Mouse (Mus musculus) embryonic facial prominence, embryonic 10.5 days (tissue): Measurements from ENCODE around the gene Osbpl11. TPM values are rescaled to one million over a fixed set of nuclear protein-coding genes. Genes with fewer than 3 reads are reported as not detected.

Experiments used
- DNase-seq: peaks from one replicate; pipeline ENCODE4 v3.0.0-alpha.2; 2017; ENCODE audit warnings: low spot score
- H3K27ac ChIP-seq: fragments of 300-500 bp; sonication (generic); replicated peaks from 2 replicates; pipeline ENCODE4 v1.5.1; 2016; ENCODE audit warnings: mild to moderate bottlenecking
- H3K27me3 ChIP-seq: fragments of 300-500 bp; sonication (generic); replicated peaks from 2 replicates; pipeline ENCODE4 v1.6.1; 2016; ENCODE audit warnings: low read depth, mild to moderate bottlenecking; ENCODE audit not compliant: poor library complexity, severe bottlenecking
- H3K36me3 ChIP-seq: fragments of 300-500 bp; sonication (generic); replicated peaks from 2 replicates; pipeline ENCODE4 v1.6.1; 2016; ENCODE audit warnings: mild to moderate bottlenecking, moderate library complexity
- H3K4me1 ChIP-seq: fragments of 300-500 bp; sonication (generic); 2 replicates; pipeline ENCODE4 v1.6.1; 2016
- H3K4me3 ChIP-seq: fragments of 300-500 bp; sonication (generic); 2 replicates; pipeline ENCODE4 v1.5.1; 2016; ENCODE audit warnings: mild to moderate bottlenecking, moderate library complexity
- H3K9me3 ChIP-seq: fragments of 300-500 bp; sonication (generic); 2 replicates; pipeline ENCODE4 v1.6.1; 2016; ENCODE audit warnings: mild to moderate bottlenecking
- WGBS: fragments of 180-500 bp; shearing (Covaris S2); methylation state at CpG from one replicate; pipeline ENCODE4 v1.1.7; 2016; 5-methylcytosine and 5-hydroxymethylcytosine counted together
- polyA plus RNA-seq: library from polyadenylated mRNA; unstranded; fragments of >200 nt; fragmentation: Nextera tagmentation; extraction: Ambion mirVana; gene quantifications from 2 replicates; pipeline ENCODE4 v1.2.1, GENCODE M21; 2016

The Osbpl11 gene
- polyA plus RNA-seq, 1 experiment from 2014 or later = 22.2 TPM

DNA sequence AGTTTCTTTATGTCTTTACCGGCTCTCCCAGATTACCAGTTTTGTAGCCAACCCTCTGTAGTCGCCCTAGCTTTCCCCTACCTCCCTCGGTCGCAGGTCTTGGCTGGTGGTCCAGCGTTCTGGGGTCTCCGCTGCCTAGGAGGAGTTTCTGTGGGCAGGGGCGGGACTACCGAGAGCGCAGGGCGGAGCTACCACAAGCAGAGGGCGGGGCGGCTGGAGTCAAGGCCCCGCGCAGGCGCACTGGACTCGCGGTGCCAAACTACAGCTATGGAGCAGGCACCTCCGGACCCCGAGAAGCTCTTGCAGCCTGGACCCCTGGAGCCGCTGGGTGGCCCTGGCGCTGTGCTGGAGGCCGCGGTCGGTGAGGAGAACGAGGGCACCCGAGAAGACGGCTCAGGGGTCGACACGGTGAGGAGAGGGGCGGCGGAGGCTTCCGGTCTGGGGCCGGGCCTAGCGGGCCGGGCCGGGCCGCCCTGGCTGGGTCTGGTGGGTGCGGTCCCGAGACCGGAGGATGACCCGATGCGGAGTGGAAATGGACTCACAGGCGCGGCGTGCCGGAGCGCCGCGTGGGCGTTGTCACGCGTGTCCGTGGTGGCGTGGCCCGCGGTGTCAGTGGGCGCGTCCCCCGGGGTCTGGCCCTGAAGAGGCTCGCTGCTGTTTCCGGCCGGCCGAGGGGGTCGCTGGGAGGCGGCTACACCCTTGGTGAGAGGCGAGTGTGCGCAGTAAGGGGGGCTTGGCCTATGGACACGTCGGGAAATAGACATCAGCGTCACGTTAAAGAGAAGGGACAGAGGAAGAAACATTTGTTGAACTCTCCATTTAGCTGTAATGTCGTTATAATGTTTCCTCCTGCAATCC lies 66.6 kb downstream of the Osbpl11 start, which contains the start of gene Snx4:
Gene Snx4, plus strand, starts transcription at position 249 of the 858 bp plus-strand sequence.
- WGBS = under 1% methylated on average over 72 of the region's 72 CpGs
- Histone ChIP-seq H3K4me1 (peaks cover 12% of the 10 kb centered on the region), H3K27ac (peak within 1 kb of the TSS; percentile 95), H3K9me3 (no peaks in the 10 kb centered on the region), H3K27me3 (no peaks in the 10 kb centered on the region), H3K36me3 (peaks cover 11% of the 10 kb centered on the region), H3K4me3 (peak within 1 kb of the TSS; percentile 80)
- peak; percentile 96 for DNase-seq

DNA sequence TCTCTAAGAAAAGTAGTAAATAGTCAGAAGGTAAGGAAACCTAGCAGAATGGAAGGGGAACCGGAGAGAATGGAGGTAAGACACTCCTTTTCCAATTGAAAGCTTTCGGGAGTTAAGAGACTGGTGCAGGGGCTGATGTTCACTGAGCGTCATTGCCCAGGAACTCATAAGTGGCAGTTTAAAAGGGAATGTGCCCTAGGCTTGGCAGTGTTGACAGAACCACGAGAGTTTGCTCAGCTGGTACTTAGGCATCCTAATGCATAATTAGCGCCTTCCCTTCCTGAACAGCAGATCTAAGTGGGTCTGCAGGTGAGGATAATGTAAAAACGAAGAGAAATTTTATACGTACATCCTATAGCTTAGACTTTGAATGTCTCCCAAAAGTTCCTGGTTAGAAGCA lies 70.7 kb downstream of the Osbpl11 start:
- DNase-seq = no peak
- 88% methylated on average over 7 of the region's 7 CpGs for WGBS
- H3K4me3 ChIP-seq = no peak overlapping the region
- no peaks in the 10 kb centered on the region for H3K27me3 ChIP-seq
- H3K27ac ChIP-seq = no peak overlapping the region
- H3K9me3 ChIP-seq = no peaks in the 10 kb centered on the region
- peaks cover 11% of the 10 kb centered on the region for H3K4me1 ChIP-seq
- peaks cover 17% of the 10 kb centered on the region for H3K36me3 ChIP-seq

DNA sequence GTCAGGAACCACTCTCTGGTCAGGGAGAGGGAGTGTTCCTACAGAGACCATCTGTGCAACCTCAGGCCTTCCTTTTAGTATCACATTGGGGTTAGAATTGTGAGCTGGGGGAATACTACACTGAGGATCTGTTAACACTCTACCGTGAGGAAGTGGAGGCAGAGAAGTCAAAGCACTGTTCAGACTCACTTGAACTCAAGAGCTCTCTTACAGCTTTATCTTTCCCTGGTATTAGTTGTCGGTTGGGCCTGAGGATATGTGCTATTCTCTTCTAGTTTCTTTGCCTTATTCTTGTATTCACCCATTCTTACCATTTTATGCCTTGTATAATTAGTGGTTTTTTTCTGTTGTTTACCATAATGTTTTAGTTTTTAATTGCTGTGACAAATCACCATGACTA lies 73.7 kb downstream of the Osbpl11 start:
- WGBS = 91% methylated on average over 2 of the region's 2 CpGs

DNA sequence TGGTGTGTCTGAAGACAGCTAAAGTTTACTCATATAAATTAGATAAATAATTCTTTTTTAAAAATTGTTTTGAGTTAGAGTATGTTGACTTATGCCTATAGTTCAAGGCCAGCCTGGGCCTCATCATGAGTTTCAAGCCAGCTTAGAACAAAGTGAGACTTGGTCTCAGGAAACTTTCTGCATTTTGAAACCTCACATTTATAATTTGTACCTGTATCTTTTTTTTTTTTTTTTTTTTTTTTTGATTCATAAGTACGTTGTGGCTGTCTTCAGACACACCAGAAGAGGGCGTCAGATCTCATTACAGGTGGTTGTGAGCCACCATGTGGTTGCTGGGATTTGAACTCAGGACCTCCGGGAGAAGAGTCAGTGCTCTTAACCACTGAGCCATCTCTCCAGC lies 75.0 kb downstream of the Osbpl11 start:
- H3K4me3 ChIP-seq = no peak overlapping the region
- H3K27ac ChIP-seq = no peak overlapping the region
- H3K36me3 ChIP-seq = peaks cover 32% of the 10 kb centered on the region
- no peak for DNase-seq
- no peaks in the 10 kb centered on the region for H3K9me3 ChIP-seq
- no peaks in the 10 kb centered on the region for H3K4me1 ChIP-seq
- no peaks in the 10 kb centered on the region for H3K27me3 ChIP-seq
- WGBS = 84% methylated on average over 3 of the region's 3 CpGs

More for the DNA sequence above, 73.7 kb downstream of the Osbpl11 start:
- no peak overlapping the region for H3K27ac ChIP-seq
- H3K4me3 ChIP-seq = no peak overlapping the region
- DNase-seq = no peak
- H3K27me3 ChIP-seq = no peaks in the 10 kb centered on the region
- H3K9me3 ChIP-seq = no peaks in the 10 kb centered on the region
- no peaks in the 10 kb centered on the region for H3K4me1 ChIP-seq
- peaks cover 21% of the 10 kb centered on the region for H3K36me3 ChIP-seq

DNA sequence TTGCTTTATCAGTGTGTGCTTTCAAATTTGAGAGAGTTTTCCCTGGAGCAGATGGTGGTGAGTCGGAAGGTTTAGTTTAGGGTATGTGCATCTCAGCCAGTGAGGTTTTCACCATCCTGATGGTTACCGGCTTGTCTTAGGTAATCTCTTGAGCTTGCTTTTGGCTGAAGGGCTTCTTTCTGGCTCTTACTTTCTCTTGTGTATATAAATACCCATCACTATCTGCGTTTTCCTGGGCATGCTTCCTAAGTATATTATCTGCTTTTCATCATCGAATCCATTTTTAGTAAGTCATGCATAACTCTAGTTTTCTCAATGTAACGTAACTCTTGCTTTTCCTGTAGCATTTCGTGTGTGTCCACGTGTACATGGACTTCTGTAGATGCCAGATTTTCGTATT lies 76.0 kb downstream of the Osbpl11 start:
- H3K9me3 ChIP-seq = no peaks in the 10 kb centered on the region
- no peaks in the 10 kb centered on the region for H3K27me3 ChIP-seq
- no peak for DNase-seq
- H3K4me3 ChIP-seq = no peak overlapping the region
- H3K27ac ChIP-seq = no peak overlapping the region
- 91% methylated on average over 8 of the region's 8 CpGs for WGBS
- H3K4me1 ChIP-seq = no peaks in the 10 kb centered on the region
- H3K36me3 ChIP-seq = peaks cover 42% of the 10 kb centered on the region

DNA sequence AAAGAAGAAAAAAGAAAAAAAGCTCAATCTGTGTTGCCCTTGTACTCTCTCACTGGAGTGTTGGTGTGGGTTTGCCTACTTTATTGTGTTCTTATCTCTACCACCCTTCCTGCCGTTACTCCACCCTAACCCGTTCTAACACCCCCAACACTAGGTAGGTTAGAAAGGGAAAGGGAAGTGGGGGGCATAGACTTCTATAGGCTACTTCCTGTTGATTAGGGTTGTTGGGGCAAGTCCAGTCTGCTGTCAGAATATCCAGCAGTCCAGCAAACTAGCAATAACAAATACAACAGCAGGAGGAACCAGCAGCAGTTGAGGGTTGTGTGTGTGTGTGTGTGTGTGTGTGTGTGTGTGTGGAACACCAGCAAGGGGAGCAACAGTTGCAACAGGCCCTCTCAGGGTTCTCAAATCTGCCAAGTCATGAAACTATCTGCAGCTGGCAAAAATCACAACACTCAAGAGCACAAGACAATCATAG lies 76.8 kb downstream of the Osbpl11 start:
- Histone ChIP-seq H3K4me3 (no peak overlapping the region), H3K36me3 (peaks cover 50% of the 10 kb centered on the region), H3K4me1 (no peaks in the 10 kb centered on the region), H3K27ac (no peak overlapping the region), H3K27me3 (no peaks in the 10 kb centered on the region), H3K9me3 (no peaks in the 10 kb centered on the region)
- WGBS = 83% methylated on average over 2 of the region's 2 CpGs
- no peak for DNase-seq

DNA sequence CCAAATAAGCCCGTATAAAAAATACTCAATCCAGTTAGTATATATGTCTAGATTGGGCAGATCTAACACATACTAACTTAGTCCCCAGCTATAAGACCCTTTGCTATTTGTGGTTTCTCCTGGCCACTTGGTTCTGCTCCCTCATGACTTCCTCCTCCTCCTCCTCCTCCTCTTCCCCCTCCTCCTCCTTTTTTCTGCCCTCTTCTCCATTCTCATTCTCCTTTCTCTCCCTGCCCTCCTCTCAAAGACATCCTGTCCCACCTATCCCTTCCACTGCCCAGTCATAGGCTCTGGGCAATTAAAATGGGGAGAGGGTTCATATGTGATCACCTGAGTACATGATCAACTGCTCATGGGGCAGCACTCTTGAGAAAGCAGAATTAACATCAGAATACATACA lies 77.2 kb downstream of the Osbpl11 start:
- peaks cover 54% of the 10 kb centered on the region for H3K36me3 ChIP-seq
- no peaks in the 10 kb centered on the region for H3K9me3 ChIP-seq
- 89% methylated on average over 1 of the region's 1 CpGs for WGBS
- no peaks in the 10 kb centered on the region for H3K27me3 ChIP-seq
- H3K27ac ChIP-seq = no peak overlapping the region
- no peaks in the 10 kb centered on the region for H3K4me1 ChIP-seq
- DNase-seq = no peak
- H3K4me3 ChIP-seq = no peak overlapping the region

DNA sequence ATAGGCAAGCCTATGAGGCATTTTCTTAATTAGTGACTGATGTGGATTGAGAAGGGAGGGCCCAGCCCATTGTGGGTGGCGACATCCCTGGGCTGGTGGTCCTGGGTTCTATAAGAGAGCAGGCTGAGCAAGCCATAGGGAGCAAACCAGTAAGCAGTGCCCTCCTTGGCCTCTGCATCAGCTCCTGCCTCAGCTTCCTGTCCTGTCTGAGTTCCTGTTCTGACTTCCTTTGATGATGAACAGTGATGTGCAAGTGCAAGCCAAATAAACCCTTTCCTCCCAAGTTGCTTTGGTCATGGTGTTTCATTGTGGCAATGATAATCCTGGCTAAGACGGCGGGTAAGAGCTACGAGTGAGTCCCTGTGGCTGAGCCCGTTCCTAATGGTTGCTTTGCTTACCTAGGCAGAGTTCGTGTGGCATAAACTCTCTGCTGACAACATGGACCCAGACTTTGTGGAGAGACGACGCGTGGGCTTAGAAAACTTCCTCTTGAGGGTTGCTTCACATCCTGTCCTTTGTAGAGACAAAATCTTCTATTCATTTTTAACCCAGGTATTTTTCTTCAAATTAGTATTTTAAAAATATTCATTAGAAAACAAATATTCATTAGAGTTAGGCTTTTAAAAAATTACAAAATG lies 82.9 kb downstream of the Osbpl11 start:
- Histone ChIP-seq H3K36me3 (peaks cover 90% of the 10 kb centered on the region), H3K4me3 (no peak overlapping the region), H3K27me3 (no peaks in the 10 kb centered on the region), H3K9me3 (no peaks in the 10 kb centered on the region), H3K27ac (no peak overlapping the region), H3K4me1 (no peaks in the 10 kb centered on the region)
- no peak for DNase-seq
- 92% methylated on average over 9 of the region's 9 CpGs for WGBS

DNA sequence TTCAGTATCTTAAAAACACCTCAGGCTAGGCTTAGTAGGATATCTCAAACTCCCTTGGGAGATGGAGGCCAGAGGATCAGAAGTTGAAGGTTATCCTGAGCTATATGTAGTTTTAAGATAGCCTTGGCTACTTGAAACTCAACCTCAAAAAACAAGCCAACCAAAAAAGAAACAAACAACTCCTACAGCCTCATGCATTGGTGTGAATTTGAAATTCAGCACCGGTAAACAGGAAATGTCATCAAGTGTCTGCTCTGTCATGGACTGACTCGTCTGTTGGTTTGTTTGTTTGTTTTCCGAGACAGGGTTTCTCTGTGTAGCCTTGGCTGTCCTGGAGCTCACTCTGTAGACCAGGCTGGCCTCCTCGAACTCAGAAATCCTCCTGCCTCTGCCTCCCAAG lies 87.0 kb downstream of the Osbpl11 start:
- H3K9me3 ChIP-seq = no peaks in the 10 kb centered on the region
- WGBS = 94% methylated on average over 4 of the region's 4 CpGs
- H3K4me1 ChIP-seq = no peaks in the 10 kb centered on the region
- H3K36me3 ChIP-seq = peaks cover 78% of the 10 kb centered on the region
- H3K27ac ChIP-seq = no peak overlapping the region
- DNase-seq = no peak
- no peak overlapping the region for H3K4me3 ChIP-seq
- H3K27me3 ChIP-seq = no peaks in the 10 kb centered on the region

DNA sequence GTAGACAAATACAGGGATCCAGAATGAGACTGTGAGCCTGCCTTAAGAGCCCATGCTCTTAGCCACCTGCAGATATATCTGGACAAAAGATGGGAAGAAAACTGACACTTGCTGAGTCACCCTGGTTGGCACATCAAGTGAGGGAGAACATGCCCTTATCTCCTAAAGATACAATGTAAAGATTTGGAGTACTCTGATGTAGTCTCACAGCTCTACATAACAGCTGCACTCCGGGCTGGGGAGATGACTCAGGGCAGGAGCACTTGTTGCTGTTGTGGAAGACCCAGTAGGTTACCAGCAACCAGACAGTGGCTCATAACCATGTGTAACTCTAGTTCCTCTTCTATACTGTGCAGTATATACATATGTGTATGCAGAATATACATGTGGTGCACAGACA lies 98.2 kb downstream of the Osbpl11 start:
- Histone ChIP-seq H3K27me3 (no peaks in the 10 kb centered on the region), H3K27ac (no peak overlapping the region), H3K4me1 (no peaks in the 10 kb centered on the region), H3K9me3 (no peaks in the 10 kb centered on the region), H3K4me3 (no peak overlapping the region), H3K36me3 (peaks cover 88% of the 10 kb centered on the region)
- 90% methylated on average over 1 of the region's 1 CpGs for WGBS
- DNase-seq = no peak

DNA sequence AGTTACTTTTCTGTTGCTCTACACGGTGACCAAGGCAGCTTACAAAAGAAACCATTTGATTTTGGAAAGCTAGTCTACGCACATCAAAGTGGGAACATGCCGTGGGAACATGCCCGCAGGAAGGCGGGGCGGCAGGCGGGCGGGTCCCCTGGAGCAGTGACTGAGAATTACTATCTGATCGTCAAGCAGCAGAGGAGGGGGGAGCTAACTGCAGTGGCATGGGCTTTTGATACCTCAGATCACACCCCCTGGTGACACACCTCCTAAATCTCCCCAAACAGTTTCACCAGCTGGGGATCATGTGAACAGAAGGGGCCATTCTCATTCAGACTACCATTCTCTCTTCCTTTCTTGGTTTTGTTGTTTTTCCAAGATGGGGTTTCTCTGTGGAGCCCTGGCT lies 103.7 kb downstream of the Osbpl11 start:
- H3K36me3 ChIP-seq = peaks cover 97% of the 10 kb centered on the region
- WGBS = 91% methylated on average over 9 of the region's 9 CpGs
- no peaks in the 10 kb centered on the region for H3K27me3 ChIP-seq
- H3K4me3 ChIP-seq = no peak overlapping the region
- no peaks in the 10 kb centered on the region for H3K4me1 ChIP-seq
- H3K9me3 ChIP-seq = peaks cover 11% of the 10 kb centered on the region
- DNase-seq = no peak
- H3K27ac ChIP-seq = no peak overlapping the region

DNA sequence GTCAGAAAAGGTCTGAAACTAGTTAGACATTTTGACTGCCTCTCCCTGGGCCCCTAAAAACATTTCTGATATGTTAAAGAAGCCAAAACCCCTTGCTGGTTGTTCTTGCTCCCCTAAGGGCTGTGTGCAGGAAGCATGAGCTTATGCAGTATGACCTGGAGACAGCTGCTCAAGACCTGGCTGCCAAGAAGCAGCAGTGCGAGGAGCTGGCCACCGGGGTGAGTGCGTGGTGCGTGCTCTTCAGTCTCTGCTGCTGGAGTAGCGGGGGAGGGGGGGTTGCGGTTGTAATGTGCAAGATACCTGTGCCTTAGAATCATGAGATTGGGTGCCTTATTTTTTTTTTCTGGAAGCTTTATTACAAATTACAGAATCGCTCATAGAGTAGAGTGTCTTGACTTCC lies 105.1 kb downstream of the Osbpl11 start:
- no peak overlapping the region for H3K4me3 ChIP-seq
- no peak overlapping the region for H3K27ac ChIP-seq
- WGBS = 91% methylated on average over 7 of the region's 7 CpGs
- DNase-seq = no peak
- H3K36me3 ChIP-seq = peaks cover 99% of the 10 kb centered on the region
- H3K27me3 ChIP-seq = no peaks in the 10 kb centered on the region
- H3K9me3 ChIP-seq = peaks cover 11% of the 10 kb centered on the region
- no peaks in the 10 kb centered on the region for H3K4me1 ChIP-seq

DNA sequence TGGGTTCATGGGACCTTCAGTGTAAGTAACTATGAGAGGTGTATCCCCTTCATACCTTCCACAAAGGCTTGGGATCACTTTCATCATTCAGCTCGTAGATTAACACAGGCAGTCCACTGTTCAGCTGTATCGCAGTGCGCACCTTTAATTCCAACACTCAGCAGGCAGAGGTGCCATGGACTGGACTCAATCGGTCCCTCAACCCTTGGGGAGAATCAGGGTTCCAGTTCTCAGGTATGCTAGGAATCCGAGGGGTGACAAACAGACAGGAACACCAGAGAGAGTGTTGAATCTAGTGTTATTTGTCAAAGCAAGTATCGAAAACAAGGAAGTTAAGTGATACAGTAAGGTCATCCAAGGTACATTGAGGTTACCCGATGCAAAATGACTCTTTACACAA lies 107.4 kb downstream of the Osbpl11 start:
- no peak for DNase-seq
- Histone ChIP-seq H3K4me3 (no peak overlapping the region), H3K4me1 (no peaks in the 10 kb centered on the region), H3K27ac (no peak overlapping the region), H3K27me3 (no peaks in the 10 kb centered on the region), H3K36me3 (peaks cover 100% of the 10 kb centered on the region), H3K9me3 (peaks cover 11% of the 10 kb centered on the region)
- 96% methylated on average over 7 of the region's 7 CpGs for WGBS
